Mouse (Mus musculus) myocyte (in vitro differentiated cells): Measurements from ENCODE around the gene Tgm5.
"Not testable (repeated sequence)": the region's sequence is repeated elsewhere in the genome, so short reads cannot be mapped to it uniquely, and the experiment has no call there.

ENCODE experiments used
- MYOD1 ChIP-seq, 3 experiments: IDR thresholded peaks; one replicate each; pipeline ENCODE4 v1.6.1; 2011; ENCODE audit warnings: control low read depth in 2 of 3, low read depth in 2 of 3, mild to moderate bottlenecking in 2 of 3, moderate library complexity in 1 of 3; ENCODE audit not compliant: insufficient read length in 2 of 3, control insufficient read depth in 1 of 3
- POLR2A ChIP-seq: IDR thresholded peaks from one replicate; pipeline ENCODE4 v1.6.1; 2011; ENCODE audit warnings: low read depth, mild to moderate bottlenecking, control low read depth, moderate library complexity; ENCODE audit not compliant: insufficient read length
- TCF12 ChIP-seq: IDR thresholded peaks from one replicate; pipeline ENCODE4 v1.6.1; 2011; ENCODE audit warnings: mild to moderate bottlenecking, control low read depth; ENCODE audit not compliant: poor library complexity, insufficient read depth, severe bottlenecking

- not testable (repeated sequence) for TF ChIP-seq TCF12; POLR2A; MYOD1 (IDR thresholded peaks at IDR 0.05; ENCODE audit: control insufficient read depth in 1 of 3, insufficient read length in 2 of 3, low read depth in 2 of 3)
Observed at GRCm38 (mm10) chr2:121038851-121039250, 46.8 kb downstream of the Tgm5 start.
